Mouse (Mus musculus): ENCODE data around the gene 2010300C02Rik.

The 2010300C02Rik gene

GRCm38 (mm10) chr1:37665539-37666323, 54.2 kb downstream of the 2010300C02Rik start:
- peak; percentile 52 for DNase-seq

GRCm38 (mm10) chr1:37664496-37664895, 55.4 kb downstream of the 2010300C02Rik start:
- DNase-seq: no peak

- no peak for DNase-seq
Measured at GRCm38 (mm10) chr1:37663606-37664005, 56.3 kb downstream of the 2010300C02Rik start.

- DNase-seq: no peak
Measured at GRCm38 (mm10) chr1:37656017-37656416, 63.9 kb downstream of the 2010300C02Rik start.

GRCm38 (mm10) chr1:37653992-37654391, 65.9 kb downstream of the 2010300C02Rik start:
- no peak for DNase-seq

- DNase-seq: no peak
Measured at GRCm38 (mm10) chr1:37647066-37647465, 72.8 kb downstream of the 2010300C02Rik start.

- no peak for DNase-seq
Measured at GRCm38 (mm10) chr1:37644501-37644900, 75.4 kb downstream of the 2010300C02Rik start.

GRCm38 (mm10) chr1:37643794-37644365, 76.0 kb downstream of the 2010300C02Rik start:
- no peak for DNase-seq

- no peak for DNase-seq
Measured at GRCm38 (mm10) chr1:37641361-37641760, 78.5 kb downstream of the 2010300C02Rik start.

- peak; percentile 85 for DNase-seq
Measured at GRCm38 (mm10) chr1:37639101-37639500, 80.8 kb downstream of the 2010300C02Rik start.

- no peak for DNase-seq
Measured at GRCm38 (mm10) chr1:37638560-37638959, 81.3 kb downstream of the 2010300C02Rik start.

- no peak for DNase-seq
Measured at GRCm38 (mm10) chr1:37637571-37637970, 82.3 kb downstream of the 2010300C02Rik start.

- no peak for DNase-seq
Measured at GRCm38 (mm10) chr1:37636824-37637223, 83.1 kb downstream of the 2010300C02Rik start.

- DNase-seq: peak; percentile 44
Measured at GRCm38 (mm10) chr1:37636169-37636568, 83.7 kb downstream of the 2010300C02Rik start.

- DNase-seq: no peak
Measured at GRCm38 (mm10) chr1:37635716-37636115, 84.2 kb downstream of the 2010300C02Rik start.

GRCm38 (mm10) chr1:37634658-37635057, 85.2 kb downstream of the 2010300C02Rik start:
- peak; percentile 53 for DNase-seq

GRCm38 (mm10) chr1:37633516-37633915, 86.4 kb downstream of the 2010300C02Rik start:
- no peak for DNase-seq

- DNase-seq: no peak
Measured at GRCm38 (mm10) chr1:37632425-37632824, 87.5 kb downstream of the 2010300C02Rik start.

GRCm38 (mm10) chr1:37631456-37631855, 88.4 kb downstream of the 2010300C02Rik start:
- DNase-seq: no peak

- DNase-seq: no peak
Measured at GRCm38 (mm10) chr1:37630412-37631210, 89.3 kb downstream of the 2010300C02Rik start.

- DNase-seq: no peak
Measured at GRCm38 (mm10) chr1:37629876-37630275, 90.0 kb downstream of the 2010300C02Rik start.

- no peak for DNase-seq
Measured at GRCm38 (mm10) chr1:37628749-37629148, 91.1 kb downstream of the 2010300C02Rik start.

GRCm38 (mm10) chr1:37624185-37624584, 95.7 kb downstream of the 2010300C02Rik start:
- DNase-seq: no peak

GRCm38 (mm10) chr1:37622049-37622448, 97.8 kb downstream of the 2010300C02Rik start:
- no peak for DNase-seq
